Mouse (Mus musculus): ENCODE results near the gene Rtbdn.

Rtbdn gene

DNA sequence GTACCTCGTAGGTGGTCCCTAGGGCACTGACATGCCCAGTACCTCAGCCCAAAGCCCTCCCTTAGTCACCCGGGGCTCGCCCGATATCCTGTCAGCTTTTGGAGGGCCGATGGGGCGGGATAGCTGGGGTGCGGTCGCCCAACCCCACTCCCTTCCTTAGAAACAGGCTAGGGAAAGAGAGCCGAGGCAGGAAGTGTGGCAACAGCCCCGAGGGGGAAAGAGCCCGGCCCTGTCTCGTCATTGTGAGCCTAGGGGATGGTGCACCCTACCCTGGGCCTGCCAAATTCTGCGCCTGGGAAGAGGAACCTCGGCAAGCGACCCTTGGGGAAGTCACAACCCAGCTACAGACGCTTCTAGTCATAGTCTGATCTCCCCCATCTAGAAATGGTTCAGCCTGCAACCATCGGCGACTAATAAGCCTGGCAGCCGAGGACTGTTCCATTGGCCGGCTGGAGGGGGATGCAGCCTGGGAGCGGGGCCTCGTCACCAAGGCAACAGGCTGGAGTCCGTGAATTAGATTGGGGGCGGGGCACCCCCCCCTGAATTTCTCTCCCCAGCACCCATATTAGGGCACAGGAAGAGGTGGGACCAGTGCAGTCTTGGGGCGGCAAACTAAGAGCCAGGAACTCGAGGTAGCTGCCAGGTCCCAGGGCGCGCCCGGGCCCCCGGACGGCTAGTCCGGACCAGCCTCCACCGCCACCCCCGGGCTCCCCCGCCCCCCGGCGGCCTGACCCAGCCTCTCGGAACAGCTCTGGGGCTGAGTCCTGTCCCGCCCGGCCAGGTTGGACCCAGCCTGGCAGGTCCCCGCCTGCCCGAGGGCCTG, 33.0 kb downstream of the Rtbdn start:
- peak; percentile 99 for DNase-seq (ENCODE audit: inconsistent ontology term)

DNA sequence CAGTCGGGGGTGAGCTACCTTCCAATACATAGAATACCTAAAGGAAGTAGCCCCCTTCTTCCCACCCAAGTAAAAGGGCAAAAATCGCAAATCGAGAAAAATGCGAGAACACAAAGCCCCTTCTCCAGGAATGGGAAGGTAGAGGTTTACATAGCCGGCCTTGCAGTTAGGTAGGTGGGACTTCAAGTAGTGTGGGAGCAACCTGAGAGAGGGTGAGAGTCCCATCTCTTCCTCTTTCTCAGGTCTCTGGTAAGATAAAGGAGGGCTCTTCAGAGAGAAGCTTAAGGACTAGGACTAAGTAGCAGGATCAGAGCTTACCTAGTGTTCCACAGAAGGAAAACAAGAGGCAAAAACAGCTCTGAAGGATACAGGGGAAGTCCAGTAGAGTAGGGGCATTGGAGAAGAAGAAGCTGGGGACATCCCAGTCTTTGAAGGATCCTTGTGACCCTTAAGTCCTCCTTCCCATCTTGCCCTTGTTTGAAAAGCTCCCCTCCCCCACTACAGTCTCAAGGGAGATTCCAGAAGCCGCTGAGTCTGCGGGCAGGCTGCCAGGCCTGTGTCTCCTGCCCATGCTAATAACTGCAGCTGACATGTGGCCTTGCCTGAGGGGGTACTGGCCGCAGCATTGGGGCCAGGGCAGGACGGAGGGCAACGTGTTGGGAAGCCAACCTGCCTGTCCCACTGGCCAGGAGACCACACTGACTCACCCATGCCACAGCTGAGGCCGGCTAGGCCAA, 34.0 kb downstream of the Rtbdn start:
- peak; percentile 89 for DNase-seq (ENCODE audit: inconsistent ontology term)

DNA sequence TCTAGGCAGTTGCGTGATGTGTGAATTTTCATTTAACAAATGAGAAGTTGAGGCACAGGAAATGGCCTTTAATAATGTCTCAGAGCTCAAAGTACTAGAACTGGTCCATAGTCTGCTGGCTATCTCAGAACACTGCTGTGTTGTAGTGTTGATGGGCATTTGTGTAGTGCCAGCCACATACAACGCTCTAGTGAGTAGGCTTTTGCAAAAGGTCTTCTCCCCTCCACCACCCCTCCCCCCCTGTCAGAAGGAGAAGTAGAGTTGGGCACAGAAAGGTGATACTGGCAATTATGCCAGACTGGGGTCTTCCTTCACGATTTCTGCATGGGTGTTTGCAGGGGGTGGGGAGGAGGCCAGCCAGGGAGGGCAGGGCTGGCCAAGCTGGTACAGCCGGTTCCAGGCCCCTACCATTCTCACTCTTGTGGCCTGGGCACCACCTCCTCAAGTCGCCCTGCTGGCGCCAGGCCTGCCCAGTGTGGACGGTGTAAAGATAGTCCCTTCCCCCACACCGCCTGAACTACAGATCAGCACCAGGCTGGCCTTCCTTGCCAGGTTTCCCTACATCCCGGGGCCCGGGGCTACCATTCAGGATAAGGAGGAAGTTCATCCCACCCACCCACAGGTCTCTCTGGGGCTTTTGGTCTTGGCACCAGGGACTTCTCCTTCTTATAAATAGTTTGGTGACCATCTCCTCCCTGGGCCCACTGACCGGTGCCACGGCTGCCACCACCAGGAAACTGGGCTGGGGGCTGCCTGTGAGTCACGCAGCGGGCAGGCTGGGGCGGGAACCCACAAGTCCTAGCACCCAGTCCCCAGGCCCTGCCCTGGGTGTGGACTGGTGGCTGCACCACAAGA, 35.1 kb downstream of the Rtbdn start:
- no peak for DNase-seq (ENCODE audit: inconsistent ontology term)

DNA sequence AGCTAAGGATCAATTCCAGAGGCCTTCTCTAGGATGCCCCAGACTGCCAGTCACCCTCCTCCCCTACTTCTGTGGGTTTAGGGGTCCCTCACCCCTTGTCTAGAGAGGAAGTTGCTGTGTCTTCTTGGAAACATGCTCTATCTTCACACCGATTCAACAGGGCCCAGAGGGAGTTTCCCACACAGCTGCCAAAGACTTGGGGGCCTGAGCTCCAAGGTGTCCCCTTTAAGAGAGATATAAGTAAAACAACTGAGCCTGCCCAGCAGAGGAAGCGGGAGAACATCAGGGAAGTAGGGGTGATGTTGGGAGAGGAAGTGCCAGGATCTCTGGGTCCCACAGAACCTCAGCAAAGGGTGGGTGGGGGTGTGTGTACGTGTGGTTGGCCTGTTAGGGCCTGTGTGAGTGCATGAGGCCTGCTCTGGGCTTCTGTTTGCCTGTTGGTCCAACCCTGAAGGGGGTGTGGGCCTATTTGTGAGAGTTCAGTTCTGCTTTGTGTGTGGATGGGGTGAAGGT, 35.8 kb downstream of the Rtbdn start:
- DNase-seq (ENCODE audit: inconsistent ontology term), result no peak

DNA sequence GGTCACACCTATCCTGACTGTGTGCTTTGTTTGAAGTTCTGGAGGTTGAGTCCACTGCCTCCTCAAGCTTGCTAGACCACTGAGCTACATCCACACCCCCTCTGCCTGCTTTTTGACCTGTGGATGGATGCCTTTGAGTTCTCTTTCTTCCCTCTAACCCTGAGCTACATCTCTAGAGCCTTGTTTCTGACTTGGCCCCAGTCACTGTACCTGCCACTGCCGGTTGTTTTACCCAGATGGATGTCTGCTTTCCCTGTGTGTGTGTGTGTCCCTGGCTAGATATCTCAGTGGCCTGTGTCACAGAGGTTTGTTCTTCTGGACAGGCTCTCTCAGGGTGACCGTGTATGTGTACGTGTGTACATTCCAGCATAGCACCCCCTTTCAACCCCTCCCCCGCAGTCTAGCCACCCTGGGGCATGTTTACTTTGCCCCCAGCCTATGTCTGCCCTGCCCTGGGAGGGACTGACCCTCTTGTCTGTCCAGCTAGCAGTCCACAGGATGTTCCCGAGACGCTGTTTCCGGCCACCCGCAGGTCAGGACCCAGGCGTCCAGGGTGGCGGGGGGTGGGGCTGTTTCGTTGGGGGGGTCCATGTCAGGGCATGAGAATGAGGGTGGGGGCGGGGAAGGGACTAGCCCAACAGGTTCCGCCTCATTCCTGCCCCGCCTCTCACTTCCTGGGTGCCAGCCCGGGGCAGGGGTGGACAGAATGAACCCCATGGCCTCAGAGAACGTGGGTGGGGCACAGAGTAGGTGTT, 37.7 kb downstream of the Rtbdn start:
- peak; percentile 40 for DNase-seq (ENCODE audit: inconsistent ontology term)

DNA sequence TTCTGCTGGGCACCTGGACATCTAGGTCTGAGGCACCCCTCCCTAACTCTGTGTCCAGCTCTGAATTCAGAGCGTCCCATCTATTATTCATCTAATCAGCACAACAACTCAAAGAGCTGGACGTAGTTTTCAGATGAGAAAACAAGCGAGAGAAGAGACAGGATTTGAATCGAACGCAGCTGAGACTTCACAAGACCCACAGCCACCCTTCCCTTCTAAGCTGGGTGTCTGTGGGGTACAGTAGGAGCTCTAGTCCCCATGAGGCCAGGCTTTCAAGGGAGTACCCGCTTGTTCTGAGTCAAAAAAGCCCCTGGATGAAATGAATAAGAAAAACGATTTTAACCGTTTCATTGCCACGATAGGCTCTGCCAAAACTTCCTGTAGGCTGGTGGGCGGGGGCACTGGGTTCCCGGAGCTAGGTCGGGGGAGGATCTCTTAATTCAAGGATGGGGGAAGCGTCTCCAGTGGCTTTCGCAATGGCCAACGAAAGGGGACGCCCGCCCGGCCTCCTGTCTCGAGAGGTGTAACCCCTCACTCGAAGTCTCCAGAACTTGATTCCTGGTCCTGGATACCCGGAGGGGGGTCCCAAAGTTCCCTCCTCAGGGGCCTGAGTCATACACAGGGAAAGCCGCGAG, 38.4 kb downstream of the Rtbdn start:
- no peak for DNase-seq (ENCODE audit: inconsistent ontology term)

DNA sequence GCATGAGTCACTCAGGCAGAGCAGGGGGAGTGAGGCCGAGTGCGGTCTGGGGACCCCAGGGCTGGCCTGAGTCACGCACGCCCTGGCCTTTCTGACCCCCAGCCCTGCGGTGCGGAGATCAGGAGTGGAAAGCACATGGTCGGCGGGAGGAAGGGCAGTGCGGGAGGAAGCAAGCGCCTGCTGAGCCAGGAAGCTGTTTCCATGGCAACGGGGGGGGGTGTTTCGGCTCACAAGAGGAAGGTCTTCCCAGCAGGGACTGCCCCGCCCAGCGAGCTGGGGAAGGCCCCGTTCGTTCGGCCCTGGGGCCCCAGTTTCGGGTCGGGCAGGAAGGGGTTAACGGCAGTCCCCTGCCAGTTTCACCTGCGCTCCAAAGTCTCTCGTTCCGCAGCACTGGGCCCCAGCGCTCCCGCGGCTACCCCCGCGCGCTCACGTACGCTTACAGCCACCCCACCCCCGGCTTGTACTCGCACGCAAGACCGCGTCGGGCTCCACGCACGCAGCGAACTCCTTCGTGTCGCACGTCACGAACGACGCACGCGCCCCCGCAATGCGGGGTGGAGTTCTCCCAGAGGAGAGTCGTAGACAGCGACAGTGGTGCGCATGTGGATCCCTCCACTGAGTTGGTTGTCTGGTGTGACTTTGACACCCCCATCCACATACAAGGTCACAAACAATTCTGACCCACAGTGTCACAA, 39.0 kb downstream of the Rtbdn start:
- peak; percentile 91 for DNase-seq (ENCODE audit: inconsistent ontology term)

DNA sequence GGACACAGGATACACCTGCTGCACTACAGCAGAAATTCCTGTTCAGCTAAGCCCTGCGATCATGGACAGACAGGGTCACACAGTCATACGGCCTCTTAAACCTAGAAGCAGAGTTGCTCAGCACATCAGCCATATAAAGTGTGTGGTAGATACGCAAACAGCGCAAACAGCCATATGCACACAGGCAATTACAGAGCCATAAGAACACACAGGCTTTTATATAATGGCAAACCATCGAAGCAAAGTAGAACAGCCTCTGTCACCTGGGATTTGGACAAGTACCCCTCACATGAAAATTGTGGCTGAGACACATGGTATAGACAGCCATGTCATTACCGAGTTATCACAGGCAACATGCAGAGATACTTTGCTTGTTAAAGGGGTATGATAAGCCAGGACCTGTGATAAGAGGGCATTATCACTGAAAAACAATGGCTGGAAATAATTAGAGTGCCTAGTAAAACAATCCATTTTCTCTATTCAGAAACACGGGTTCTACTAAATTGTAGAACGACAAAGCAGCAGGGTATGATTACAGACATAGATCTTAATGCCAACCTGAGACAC, 39.7 kb downstream of the Rtbdn start:
- no peak for DNase-seq (ENCODE audit: inconsistent ontology term)

DNA sequence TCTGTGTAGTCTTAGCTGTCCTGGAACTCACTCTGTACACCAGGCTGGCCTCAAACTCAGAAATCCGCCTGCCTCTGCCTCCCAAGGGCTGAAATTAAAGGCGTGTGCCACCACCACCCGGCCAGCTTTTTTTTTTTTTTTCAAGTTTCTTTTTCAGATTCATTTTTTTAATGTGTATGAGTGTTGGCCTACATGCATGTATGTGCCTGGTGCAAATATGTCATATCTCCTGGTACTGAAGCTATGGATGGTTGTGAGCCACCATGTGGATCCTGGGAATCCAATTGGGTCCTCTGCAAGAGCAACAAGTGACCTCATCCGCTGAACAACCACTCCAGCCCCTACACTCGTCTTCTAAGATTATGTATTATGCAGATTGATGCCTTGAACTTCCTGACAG, 40.6 kb downstream of the Rtbdn start:
- DNase-seq (ENCODE audit: inconsistent ontology term), result no peak

DNA sequence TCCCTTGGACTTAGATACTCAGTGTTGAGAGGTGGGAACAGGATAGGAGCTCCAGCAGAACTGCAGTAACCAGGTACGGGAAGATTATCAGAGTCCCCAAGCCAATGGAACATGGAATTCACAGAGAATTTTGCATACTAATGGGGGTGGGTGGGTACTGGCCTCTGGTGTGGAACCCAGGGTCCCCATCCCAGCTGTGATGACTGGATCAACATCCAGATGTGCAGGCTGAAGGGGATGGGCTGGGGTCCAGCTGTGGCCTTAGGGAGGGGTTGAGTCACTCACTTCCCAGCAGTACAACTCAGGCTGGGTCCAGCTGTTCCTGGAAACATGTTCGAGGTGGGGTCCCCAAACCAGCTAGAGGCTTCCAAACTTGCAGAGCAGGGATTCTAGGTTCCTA, 41.1 kb downstream of the Rtbdn start:
- DNase-seq (ENCODE audit: inconsistent ontology term), result no peak

DNA sequence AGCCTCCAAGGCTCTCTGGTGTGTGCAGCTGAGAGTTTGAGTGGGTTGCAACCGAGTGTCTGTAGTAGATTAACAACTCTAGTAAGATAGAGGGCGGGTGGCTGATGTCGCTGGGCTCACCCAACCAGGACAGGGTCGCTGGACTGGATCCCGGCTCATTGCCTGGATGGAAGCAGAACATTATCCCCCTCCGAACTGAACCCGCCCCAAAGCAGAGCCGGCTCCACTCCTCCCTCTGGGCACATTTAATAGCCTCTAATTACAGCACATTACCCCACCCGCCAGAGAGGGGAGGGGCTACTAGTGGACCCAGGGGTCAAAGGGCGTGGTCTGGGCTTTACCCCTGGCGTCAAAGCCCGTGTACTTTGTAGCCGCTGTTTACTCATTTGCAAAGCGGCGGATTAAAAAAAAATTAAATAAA, 42.5 kb downstream of the Rtbdn start:
- DNase-seq (ENCODE audit: inconsistent ontology term), result peak; percentile 64

DNA sequence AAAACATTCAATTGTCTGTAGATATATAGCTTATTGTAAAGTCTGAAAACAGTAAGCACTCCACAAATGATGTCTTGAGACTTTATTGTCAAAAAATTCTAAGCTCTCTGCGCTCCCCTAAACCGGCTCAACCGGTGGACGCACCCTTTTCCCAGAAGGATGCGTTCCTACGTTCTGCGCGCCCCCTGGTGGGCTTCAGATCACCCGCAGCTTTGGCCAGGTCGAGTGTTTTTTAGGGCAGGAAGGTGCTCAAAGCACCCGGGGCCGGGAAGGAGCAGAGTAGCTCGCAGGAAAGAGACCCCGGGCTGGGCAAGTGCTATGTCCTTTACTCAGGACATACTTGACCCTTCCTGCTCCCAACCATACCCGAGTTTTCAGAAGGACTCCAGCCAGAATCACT, 43.0 kb downstream of the Rtbdn start:
- peak; percentile 97 for DNase-seq (ENCODE audit: inconsistent ontology term)

DNA sequence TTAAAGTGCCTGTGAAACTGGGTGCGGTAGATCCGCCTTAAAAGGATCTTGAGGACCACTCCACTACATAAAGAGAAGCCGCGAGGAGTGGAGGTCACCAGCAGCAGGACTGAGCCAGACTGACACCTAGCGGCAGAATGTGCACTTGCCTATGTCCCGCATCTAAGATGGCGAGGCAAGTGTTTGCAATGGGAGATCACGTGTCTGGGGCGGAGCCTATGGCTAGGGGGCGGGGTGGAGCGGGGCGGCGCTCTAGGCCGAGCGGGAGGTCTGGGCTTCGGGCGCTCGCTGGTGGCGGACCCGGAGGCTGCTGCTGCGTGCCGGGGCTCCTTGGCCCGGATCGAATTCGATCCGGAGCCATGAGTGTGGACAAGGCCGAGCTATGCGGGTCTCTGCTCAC, 43.6 kb downstream of the Rtbdn start, which contains the start of gene Hook2:
Gene Hook2, plus strand, starts transcription at position 255 of the 400 bp plus-strand sequence.
- peak; percentile 97 for DNase-seq (ENCODE audit: inconsistent ontology term)

DNA sequence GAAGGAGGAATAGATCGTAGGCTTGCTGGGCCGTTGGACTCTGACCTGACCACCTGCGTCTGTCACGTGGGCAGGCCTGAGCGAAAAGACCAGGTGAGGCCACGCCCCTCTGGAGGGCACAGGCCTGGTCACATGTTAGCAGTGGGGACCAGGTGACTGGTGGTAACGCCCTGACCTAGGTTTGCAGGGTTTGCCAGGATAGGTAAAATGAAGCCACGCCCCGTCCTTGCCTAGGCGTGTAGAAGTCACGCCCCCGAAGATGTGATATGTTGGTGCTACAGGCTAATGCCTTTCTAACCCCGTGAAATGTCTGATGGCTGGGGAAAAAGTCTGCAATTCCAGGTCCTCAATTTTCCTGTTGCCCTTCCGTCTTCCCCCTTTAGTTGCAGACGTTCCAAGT, 44.0 kb downstream of the Rtbdn start:
- no peak for DNase-seq (ENCODE audit: inconsistent ontology term)

DNA sequence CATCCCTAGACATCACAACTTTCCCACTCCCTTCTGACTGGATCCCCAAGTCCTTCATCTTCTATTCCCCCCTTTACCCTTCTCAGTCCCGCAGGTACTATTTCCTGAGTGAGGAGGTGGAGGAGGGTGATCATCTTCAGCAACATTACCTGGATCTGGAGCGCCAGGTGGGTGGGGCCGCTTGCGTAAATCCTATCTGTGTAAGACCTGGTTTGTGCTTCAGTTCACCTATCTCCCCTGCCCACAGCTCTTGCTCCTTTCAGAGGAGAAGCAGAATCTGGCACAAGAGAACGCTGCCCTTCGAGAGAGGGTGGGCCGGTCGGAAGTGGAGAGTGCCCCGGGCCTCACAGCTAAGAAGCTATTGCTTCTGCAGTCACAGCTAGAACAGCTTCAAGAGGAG, 47.6 kb downstream of the Rtbdn start:
- no peak for DNase-seq (ENCODE audit: inconsistent ontology term)

DNA sequence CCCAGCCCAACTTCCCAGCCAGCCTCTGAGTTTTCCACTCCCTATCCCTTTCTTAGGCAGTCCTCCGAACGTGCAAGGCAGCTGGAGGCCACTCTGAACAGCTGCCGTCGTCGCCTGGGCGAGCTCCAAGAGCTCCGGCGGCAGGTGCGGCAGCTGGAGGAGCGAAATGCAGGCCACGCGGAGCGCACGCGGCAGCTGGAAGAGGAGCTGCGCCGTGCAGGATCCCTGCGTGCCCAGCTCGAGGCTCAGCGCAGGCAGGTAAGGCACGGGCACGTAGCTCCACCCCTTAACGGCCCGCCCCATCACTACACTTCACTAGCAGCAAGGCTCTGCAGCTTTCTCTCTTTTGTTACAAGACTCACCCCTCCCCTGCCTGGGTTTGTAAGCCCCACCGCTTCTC, 48.9 kb downstream of the Rtbdn start:
- no peak for DNase-seq (ENCODE audit: inconsistent ontology term)

DNA sequence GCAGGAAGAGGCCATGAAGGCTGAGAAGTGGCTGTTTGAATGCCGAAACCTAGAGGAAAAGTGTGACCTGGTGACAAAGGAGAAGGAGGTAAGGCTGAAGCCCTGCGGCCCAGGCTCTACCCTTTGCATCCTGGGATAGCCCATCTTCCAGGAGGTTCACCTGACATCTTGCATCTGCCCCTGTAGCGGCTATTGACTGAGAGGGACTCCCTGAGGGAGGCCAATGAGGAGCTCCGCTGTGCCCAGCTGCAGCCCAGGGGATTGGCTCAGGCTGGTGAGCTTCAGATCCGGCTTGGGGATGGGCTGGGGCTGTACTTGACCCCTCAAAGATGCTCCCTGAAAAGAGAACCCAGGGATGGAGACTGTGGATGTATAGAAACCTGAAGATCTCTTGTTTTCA, 50.2 kb downstream of the Rtbdn start:
- DNase-seq (ENCODE audit: inconsistent ontology term), result no peak

DNA sequence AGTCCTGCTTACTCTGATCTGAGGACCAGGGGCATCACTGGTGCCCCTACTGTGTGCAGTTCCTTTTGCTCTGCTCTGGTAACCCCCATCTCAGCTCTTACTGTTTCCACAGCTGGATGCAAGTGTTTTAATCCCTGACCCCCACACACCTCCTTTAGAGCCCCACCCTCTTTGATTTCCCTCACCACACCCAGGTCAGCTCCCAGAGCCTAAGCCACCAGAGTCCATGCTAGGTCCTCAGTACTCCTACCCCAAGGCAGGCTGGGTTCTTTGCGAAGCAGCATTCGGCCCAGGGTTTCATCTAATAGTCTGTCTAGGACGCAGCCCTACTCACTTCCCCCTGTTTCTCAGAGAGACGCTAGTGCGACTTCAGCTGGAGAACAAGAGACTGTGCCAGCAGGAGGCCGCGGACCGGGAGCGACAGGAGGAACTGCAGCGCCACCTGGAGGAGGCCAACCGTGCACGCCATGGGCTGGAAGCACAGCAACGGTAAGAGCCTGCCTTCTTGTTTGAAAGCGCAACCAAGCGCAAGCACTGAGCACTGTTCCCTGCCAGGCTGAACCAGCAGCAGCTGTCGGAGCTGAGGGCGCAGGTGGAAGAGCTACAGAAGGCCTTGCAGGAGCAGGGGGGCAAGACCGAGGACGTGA, 51.0 kb downstream of the Rtbdn start:
- peak; percentile 90 for DNase-seq (ENCODE audit: inconsistent ontology term)
